Mouse (Mus musculus): ENCODE measurements around the gene Ttc5.
"Not testable (repeated sequence)": the region's sequence is repeated elsewhere in the genome, so short reads cannot be mapped to it uniquely, and the experiment has no call there.

GRCm38 (mm10) chr14:50719875-50720274 lies 65.4 kb downstream of the Ttc5 start:
- not testable (repeated sequence) for TF ChIP-seq GATA1 (IDR thresholded peaks at IDR 0.05; ENCODE audit: borderline replicate concordance, low read length); FLI1 (IDR thresholded peaks at IDR 0.05; ENCODE audit: low read length)

Measured in megakaryocyte, embryonic 14.5 days (primary cell).